Mouse (Mus musculus): ENCODE results near the gene Adora2a. TPM values are rescaled to one million over a fixed set of nuclear protein-coding genes. Genes with fewer than 3 reads are reported as not detected.

The Adora2a gene
- total and polyA plus RNA-seq, 2 experiments from 2014 or later = 9.4 to 19.5 TPM

DNA sequence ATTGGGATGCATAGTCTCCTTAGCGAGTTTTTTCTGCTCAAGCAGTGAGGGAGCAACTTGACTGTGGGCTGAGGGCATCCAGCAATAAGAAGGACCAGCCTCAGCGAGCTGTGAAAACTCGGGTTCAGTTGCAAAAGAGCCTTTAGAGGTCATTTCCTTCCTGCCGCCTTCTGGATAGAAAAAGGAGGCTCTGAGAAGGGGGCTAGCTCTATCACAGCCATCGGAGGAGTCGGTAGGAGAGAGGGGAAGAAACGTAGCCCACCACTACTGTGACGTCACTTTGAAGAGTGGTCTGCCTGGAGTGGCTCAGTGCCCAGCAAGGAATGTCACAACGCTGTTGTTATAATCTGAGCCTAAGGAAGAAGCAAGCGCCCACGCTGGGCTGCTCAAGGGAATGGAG is 10.4 kb downstream of the Adora2a start:
- no peak overlapping the region for H3K4me3 ChIP-seq (ENCODE audit: low read depth, low read length)
- no peak overlapping the region for H3K27ac ChIP-seq (ENCODE audit: low read depth, low read length)
- no peak overlapping the region for H3K4me2 ChIP-seq (ENCODE audit: low read depth)
- H3K9me3 ChIP-seq (ENCODE audit: low read length) = no peaks in the 10 kb centered on the region
- WGBS = 71% methylated on average over 11 of the region's 11 CpGs
- DNase-seq (no peak), ATAC-seq (no peak)
- H3K4me1 ChIP-seq (ENCODE audit: insufficient read depth) = peaks cover 3% of the 10 kb centered on the region; the same call in 1 of the 2 replicates
- H3K9ac ChIP-seq = no peak overlapping the region
- H3K36me3 ChIP-seq (ENCODE audit: insufficient read depth) = no peaks in the 10 kb centered on the region
- H3K27me3 ChIP-seq (ENCODE audit: insufficient read depth, low read length) = no peaks in the 10 kb centered on the region
- no peak for TF ChIP-seq CTCF (IDR thresholded peaks at IDR 0.05; ENCODE audit: low read depth)

DNA sequence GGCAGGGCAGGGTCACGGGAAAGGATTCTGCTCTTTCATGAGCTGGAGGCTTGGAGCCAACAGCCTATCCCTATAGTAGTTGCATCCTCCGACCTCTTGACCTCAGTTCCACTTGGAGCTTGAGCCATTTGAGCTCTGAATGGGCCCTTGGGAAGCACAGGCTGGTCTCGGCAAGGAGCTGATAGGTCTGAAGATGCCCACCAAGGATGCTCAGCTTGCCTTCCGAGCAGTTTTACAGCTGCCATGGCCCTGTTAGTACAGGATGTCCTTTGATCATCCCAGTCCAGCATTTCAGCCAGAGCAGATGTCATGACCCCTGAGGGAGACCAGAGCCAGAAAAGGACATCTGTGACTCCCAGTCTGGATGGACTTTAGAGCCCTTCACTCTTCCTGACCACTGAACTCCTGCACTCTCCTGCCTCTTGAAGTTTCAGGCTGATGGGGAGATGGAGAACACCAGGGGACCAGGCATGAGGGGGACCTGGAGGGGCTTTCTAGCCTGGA is 11.6 kb downstream of the Adora2a start:
- ATAC-seq (no peak), DNase-seq (no peak)
- H3K4me2 ChIP-seq (ENCODE audit: low read depth) = no peak overlapping the region
- TF ChIP-seq CTCF (IDR thresholded peaks at IDR 0.05; ENCODE audit: low read depth) = no peak
- H3K27me3 ChIP-seq (ENCODE audit: insufficient read depth, low read length) = no peaks in the 10 kb centered on the region
- no peaks in the 10 kb centered on the region for H3K9me3 ChIP-seq (ENCODE audit: low read length)
- H3K27ac ChIP-seq (ENCODE audit: low read depth, low read length) = no peak overlapping the region
- no peaks in the 10 kb centered on the region for H3K36me3 ChIP-seq (ENCODE audit: insufficient read depth)
- no peak overlapping the region for H3K4me3 ChIP-seq (ENCODE audit: low read depth, low read length)
- H3K9ac ChIP-seq = no peak overlapping the region
- H3K4me1 ChIP-seq (ENCODE audit: insufficient read depth) = peaks cover 3% of the 10 kb centered on the region; the same call in 1 of the 2 replicates
- 56% methylated on average over 4 of the region's 4 CpGs for WGBS

DNA sequence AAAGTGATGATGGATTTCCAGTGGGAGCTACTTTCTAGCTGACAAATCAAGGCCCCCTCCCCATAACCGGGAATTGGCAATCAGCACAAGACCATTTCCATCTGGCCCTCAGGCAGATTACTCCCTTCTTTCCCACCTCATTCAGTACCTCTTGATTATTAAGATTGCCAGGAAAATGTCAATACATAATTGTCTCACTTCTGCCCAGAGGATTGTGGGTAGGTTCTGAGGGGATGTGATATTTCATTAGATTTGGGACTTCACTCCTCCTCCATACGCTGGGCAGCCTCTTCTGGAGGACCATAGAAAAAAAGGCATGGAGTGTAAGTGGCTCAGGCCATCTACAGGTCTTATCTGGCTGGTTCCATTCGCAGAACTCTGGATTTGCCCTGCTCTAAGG is 15.6 kb downstream of the Adora2a start:
- DNase-seq (no peak), ATAC-seq (no peak)
- Histone ChIP-seq H3K4me2 (ENCODE audit: low read depth) (no peak overlapping the region), H3K27me3 (ENCODE audit: insufficient read depth, low read length) (no peaks in the 10 kb centered on the region), H3K36me3 (ENCODE audit: insufficient read depth) (no peaks in the 10 kb centered on the region), H3K4me1 (ENCODE audit: insufficient read depth) (peaks cover under 1% of the 10 kb centered on the region; the same call in 1 of the 2 replicates), H3K27ac (ENCODE audit: low read depth, low read length) (no peak overlapping the region), H3K4me3 (ENCODE audit: low read depth, low read length) (no peak overlapping the region), H3K9ac (no peak overlapping the region), H3K9me3 (ENCODE audit: low read length) (no peaks in the 10 kb centered on the region)
- WGBS = 85% methylated on average over 3 of the region's 3 CpGs
- TF ChIP-seq CTCF (IDR thresholded peaks at IDR 0.05; ENCODE audit: low read depth) = no peak

DNA sequence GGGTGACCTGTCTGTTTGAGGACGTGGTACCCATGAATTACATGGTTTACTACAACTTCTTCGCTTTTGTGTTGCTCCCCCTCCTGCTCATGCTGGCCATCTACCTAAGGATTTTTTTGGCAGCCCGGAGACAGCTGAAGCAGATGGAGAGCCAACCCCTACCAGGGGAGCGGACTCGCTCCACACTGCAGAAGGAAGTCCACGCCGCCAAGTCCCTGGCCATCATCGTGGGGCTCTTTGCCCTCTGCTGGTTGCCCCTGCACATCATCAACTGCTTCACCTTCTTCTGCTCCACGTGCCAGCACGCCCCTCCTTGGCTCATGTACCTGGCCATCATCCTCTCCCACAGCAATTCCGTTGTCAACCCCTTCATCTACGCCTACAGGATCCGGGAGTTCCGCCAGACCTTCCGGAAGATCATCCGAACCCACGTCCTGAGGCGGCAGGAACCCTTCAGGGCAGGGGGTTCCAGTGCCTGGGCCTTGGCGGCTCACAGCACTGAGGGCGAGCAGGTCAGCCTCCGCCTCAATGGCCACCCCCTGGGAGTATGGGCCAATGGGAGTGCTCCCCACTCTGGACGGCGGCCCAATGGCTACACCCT is 16.6 kb downstream of the Adora2a start:
- no peak overlapping the region for H3K4me3 ChIP-seq (ENCODE audit: low read depth, low read length)
- no peak overlapping the region for H3K27ac ChIP-seq (ENCODE audit: low read depth, low read length)
- no peaks in the 10 kb centered on the region for H3K9me3 ChIP-seq (ENCODE audit: low read length)
- H3K4me1 ChIP-seq (ENCODE audit: insufficient read depth) = no peaks in the 10 kb centered on the region
- no peaks in the 10 kb centered on the region for H3K36me3 ChIP-seq (ENCODE audit: insufficient read depth)
- no peak for ATAC-seq
- 90% methylated on average over 23 of the region's 23 CpGs for WGBS
- no peak for DNase-seq
- no peak overlapping the region for H3K9ac ChIP-seq
- H3K4me2 ChIP-seq (ENCODE audit: low read depth) = no peak overlapping the region
- no peak for TF ChIP-seq CTCF (IDR thresholded peaks at IDR 0.05; ENCODE audit: low read depth)
- no peaks in the 10 kb centered on the region for H3K27me3 ChIP-seq (ENCODE audit: insufficient read depth, low read length)

DNA sequence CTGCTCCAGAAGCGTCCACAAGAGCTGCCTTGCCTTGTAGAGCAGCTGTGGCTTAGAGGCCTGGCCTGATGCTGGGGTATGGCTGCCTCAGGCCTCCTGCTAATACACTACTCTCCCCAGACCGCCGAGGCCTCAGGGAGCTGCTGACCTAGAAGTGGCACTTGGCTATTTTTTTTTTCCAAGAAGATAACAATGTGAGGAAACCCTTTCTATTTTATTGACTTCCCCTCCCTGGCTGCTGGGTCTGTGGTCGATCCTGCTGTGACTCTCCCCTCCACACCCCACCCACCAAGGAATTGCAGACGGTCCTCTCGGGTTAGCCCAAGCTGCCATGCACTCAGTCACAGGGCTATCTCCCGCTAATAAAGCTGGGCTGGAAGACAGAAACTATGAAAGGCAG is 17.5 kb downstream of the Adora2a start:
- H3K9ac ChIP-seq = no peak overlapping the region
- H3K36me3 ChIP-seq (ENCODE audit: insufficient read depth) = no peaks in the 10 kb centered on the region
- 84% methylated on average over 7 of the region's 7 CpGs for WGBS
- no peaks in the 10 kb centered on the region for H3K27me3 ChIP-seq (ENCODE audit: insufficient read depth, low read length)
- DNase-seq = no peak
- H3K4me3 ChIP-seq (ENCODE audit: low read depth, low read length) = no peak overlapping the region
- no peak for ATAC-seq
- no peaks in the 10 kb centered on the region for H3K9me3 ChIP-seq (ENCODE audit: low read length)
- H3K4me2 ChIP-seq (ENCODE audit: low read depth) = no peak overlapping the region
- no peak overlapping the region for H3K27ac ChIP-seq (ENCODE audit: low read depth, low read length)
- H3K4me1 ChIP-seq (ENCODE audit: insufficient read depth) = no peaks in the 10 kb centered on the region
- no peak for TF ChIP-seq CTCF (IDR thresholded peaks at IDR 0.05; ENCODE audit: low read depth)

DNA sequence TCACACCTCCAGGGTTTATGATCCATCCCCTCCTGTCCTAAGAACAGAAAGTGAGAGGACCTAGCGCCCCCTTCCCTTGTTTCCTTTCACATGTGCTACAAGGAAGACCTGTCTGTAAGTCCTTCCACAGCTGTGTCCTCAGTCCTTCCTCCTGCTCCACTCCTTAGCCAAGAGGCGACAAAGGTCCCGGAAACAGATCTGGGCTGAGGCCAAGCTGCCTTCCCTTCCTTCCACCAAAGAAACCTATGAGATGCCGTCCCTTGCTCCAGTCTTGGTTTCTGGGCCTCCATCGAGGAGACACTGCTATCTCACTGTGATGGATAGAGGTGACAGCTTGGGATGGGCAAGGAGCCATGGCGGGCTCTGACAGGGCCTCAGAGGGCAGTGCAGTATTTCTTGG is 18.4 kb downstream of the Adora2a start:
- no peak for ATAC-seq
- WGBS = 85% methylated on average over 6 of the region's 6 CpGs
- H3K27me3 ChIP-seq (ENCODE audit: insufficient read depth, low read length) = no peaks in the 10 kb centered on the region

DNA sequence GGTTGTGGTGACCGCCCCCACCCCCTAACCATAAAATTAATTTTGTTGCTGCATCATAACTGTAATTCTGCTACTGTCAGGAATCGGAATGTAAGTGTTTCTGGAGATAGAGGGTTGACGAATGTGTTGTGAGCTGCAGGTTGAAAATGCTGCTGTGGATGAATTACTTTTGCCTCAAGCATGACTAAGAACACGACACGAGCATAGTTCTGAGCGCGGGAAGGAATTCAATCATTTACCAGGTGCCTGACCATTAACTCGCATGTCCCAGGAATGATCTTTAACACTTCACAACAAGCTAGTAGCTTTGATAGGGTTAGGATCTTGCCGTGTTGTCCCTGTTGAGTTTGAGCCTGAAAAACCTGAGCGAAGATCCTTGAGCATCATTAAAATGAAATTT is 20.6 kb downstream of the Adora2a start:
- no peaks in the 10 kb centered on the region for H3K9me3 ChIP-seq (ENCODE audit: low read length)
- no peak for ATAC-seq

More for the DNA sequence above, 18.4 kb downstream of the Adora2a start:
- Histone ChIP-seq H3K9me3 (ENCODE audit: low read length) (no peaks in the 10 kb centered on the region), H3K9ac (no peak overlapping the region), H3K4me2 (ENCODE audit: low read depth) (no peak overlapping the region), H3K27ac (ENCODE audit: low read depth, low read length) (no peak overlapping the region), H3K36me3 (ENCODE audit: insufficient read depth) (no peaks in the 10 kb centered on the region), H3K4me1 (ENCODE audit: insufficient read depth) (no peaks in the 10 kb centered on the region), H3K4me3 (ENCODE audit: low read depth, low read length) (no peak overlapping the region)
- DNase-seq = no peak
- no peak for TF ChIP-seq CTCF (IDR thresholded peaks at IDR 0.05; ENCODE audit: low read depth)

More for the DNA sequence above, 20.6 kb downstream of the Adora2a start:
- TF ChIP-seq CTCF (IDR thresholded peaks at IDR 0.05; ENCODE audit: low read depth) = no peak
- WGBS = 91% methylated on average over 10 of the region's 10 CpGs
- no peaks in the 10 kb centered on the region for H3K4me1 ChIP-seq (ENCODE audit: insufficient read depth)
- no peak overlapping the region for H3K4me2 ChIP-seq (ENCODE audit: low read depth)
- H3K4me3 ChIP-seq (ENCODE audit: low read depth, low read length) = no peak overlapping the region
- no peak overlapping the region for H3K27ac ChIP-seq (ENCODE audit: low read depth, low read length)
- no peak overlapping the region for H3K9ac ChIP-seq
- no peak for DNase-seq
- H3K27me3 ChIP-seq (ENCODE audit: insufficient read depth, low read length) = no peaks in the 10 kb centered on the region
- no peaks in the 10 kb centered on the region for H3K36me3 ChIP-seq (ENCODE audit: insufficient read depth)

All from forebrain, postnatal 0 days (tissue).